Mouse (Mus musculus): Measurements from ENCODE around the gene Arhgap45.

Gene Arhgap45

GRCm38 (mm10) chr10:80016511-80016910, at the start of gene Arhgap45:
Gene Arhgap45 (plus strand): TSS chr10:80016653.
- in situ Hi-C loops (cut with MboI, MseI), result no loop called here

DNA sequence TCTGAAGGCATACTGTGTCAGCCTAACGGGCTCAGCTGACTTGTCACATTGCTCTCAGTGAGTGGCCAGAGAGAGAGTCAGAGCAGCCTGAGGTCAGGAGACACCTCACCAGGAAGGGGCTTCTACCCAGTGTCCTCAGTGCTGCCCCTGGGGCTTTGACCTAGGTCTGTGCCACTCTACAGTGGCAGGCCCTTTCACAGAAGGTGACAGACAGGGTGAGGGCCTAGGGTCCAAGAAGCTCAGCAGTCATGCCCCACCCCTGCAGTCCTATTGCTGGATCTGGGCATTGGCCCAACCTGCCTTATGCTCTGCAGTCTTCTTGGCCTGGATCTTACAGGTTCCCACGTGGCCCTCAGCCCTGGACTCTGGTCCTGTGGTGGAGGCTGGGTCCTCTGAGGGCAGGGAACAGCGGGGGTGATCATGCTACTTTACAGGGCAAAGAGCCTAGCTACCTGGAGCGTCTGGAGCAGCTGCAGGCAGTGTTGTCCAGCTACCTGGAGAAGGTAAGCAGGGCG, 49.5 kb upstream of the Arhgap45 start:
- in situ Hi-C loops (cut with MboI, MseI), result no loop called here

GRCm38 (mm10) chr10:79968181-79968580, 48.3 kb upstream of the Arhgap45 start:
- in situ Hi-C loops (cut with MboI, MseI), result no loop called here

- in situ Hi-C loops (cut with MboI, MseI), result no loop called here
Measured at GRCm38 (mm10) chr10:79969124-79969568, 47.3 kb upstream of the Arhgap45 start.

DNA sequence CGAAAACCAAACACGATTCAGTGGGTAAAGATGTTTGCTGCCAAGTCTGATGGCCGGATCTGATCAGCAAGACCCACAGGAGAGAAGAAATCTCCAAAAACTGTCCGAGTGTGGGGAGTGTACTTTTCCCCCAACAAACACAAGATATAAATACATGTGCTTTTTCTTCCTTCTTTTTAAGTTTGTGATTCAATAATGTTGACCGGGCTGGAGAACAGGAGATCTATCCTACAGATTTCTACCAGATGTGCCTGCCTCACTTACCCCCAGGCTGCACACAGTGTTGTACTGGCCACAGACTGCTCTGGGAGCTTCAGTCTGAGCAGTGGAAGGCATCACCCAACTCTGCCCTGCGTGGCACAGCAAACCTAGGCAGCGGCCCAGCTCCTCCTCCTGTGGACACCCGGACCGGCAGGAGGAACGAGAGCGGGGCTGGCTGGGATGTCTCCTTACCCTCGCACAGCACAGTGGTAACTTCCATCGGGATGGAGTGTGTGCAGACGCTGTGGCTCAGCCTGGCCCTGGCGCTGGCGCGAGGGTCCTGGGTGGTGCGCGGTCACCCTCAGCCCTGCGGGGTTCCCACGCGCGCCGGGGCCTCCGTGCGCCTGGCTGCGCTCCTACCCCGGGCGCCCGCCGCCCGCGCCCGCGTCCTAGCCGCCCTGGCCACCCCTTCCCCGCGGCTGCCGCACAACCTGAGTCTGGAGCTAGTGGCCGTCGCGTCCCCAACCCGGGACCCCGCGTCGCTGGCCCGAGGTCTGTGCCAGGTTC, 45.9 kb upstream of the Arhgap45 start, which contains the start of gene Grin3b:
TSS of gene Grin3b (plus strand) at position 301 of the 768 bp plus-strand sequence.
- in situ Hi-C loops (cut with MboI, MseI), result no loop called here

DNA sequence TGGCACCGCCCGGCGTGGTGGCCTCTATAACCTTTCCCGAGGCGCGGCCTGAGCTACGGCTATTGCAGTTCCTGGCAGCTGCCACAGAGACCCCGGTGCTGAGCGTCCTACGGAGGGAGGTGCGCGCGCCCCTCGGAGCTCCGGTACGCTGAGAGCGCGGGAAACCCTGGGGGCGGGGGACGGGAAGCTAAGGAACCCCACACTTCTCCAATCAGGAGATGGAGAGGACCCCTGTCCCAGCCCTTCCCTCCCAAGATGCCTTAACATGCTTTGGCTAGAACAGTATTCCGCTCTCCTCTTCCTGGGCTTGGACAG, 45.3 kb upstream of the Arhgap45 start:
- in situ Hi-C loops (cut with MboI, MseI), result no loop called here

- in situ Hi-C loops (cut with MboI, MseI), result no loop called here
Measured at GRCm38 (mm10) chr10:79972831-79973230, 43.6 kb upstream of the Arhgap45 start.

DNA sequence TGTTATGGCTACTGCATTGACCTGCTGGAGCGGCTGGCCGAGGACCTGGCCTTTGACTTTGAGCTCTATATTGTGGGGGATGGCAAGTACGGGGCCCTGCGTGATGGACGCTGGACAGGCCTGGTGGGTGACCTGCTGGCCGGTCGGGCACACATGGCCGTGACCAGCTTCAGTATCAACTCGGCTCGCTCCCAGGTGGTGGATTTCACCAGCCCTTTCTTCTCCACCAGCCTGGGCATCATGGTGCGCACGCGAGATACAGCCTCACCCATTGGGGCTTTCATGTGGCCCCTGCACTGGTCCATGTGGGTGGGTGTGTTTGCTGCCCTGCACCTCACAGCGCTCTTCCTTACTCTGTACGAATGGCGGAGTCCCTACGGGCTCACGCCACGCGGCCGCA, 42.4 kb upstream of the Arhgap45 start:
- in situ Hi-C loops (cut with MboI, MseI), result no loop called here

DNA sequence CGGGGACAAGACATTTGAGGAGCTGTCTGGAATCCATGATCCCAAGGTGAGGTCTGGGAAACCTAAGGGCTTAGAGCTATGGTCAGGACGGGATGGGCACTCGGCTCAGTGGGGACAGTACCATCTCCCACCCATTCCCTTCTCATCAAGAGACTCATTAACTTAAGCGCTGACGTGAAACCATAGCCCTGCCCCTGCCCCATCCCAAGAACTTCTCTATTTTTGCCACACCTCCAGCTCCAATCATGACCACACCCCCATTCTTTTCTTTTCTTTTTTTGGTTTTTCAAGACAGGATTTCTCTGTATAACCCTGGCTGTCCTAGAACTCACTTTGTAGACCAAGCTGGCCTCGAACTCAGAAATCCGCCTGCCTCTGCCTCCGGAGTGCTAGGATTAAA, 41.8 kb upstream of the Arhgap45 start:
- in situ Hi-C loops (cut with MboI, MseI), result no loop called here

- in situ Hi-C loops (cut with MboI, MseI), result no loop called here
Measured at GRCm38 (mm10) chr10:79976071-79976721, 40.3 kb upstream of the Arhgap45 start.

DNA sequence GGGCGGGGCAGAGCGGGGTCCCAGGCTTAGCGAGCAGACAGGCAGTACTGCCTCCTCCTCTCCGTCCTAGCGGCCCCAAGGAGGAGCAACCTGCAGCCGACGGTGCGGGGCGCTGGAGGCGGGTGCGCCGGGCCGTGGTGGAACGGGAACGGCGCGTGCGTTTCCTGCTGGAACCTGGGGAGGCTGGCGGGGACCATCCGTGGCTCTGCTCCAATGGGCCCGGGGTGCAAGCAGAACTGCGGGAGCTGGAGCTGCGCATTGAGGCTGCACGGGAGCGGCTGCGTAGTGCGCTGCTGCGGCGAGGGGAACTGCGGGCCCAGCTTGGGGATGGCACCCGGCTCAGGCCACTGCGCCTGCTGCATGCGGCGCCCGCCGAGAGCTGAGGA, 39.7 kb upstream of the Arhgap45 start:
- in situ Hi-C loops (cut with MboI, MseI), result no loop called here

- in situ Hi-C loops (cut with MboI, MseI), result no loop called here
Measured at GRCm38 (mm10) chr10:79977324-79977723, 39.1 kb upstream of the Arhgap45 start.

GRCm38 (mm10) chr10:79978061-79978460, 38.4 kb upstream of the Arhgap45 start:
- in situ Hi-C loops (cut with MboI, MseI), result no loop called here

DNA sequence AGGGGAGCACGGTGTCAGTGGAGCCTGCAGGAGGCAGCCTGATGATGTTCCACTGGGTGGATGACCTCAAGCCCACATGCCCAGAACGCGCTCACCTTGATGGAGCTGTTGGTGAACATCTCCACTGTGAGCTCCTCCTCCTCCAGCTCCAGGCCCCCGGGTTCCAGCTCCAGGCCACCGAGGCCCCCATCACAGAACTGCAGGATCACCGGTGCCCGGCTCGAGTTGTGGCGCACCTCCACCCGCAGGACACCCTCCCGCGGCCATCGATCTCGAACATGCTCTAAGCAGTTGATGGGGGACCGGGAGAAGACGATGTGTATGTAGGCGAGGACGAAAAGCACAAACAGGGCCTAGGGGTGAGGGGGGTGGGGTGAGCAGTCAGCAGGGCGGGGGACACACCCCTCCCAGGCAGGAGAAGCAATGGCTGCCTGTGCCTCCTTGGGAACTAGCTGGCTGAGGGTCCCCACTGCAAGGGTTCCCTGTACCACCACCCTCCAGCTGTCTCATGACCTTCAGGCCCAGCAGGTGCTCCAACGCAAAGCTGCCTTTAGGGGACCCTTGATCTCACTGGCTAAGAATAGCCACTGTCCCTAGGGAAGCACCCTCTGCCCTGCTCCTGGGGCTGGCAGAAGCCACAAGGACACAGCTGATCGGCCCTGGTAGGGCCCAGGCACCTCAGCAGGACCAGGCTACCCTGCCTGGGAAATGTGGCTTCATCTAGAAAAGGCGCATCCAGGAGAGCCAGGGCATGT, 36.9 kb upstream of the Arhgap45 start:
- in situ Hi-C loops (cut with MboI, MseI), result loop anchor here in 1 of 2 experiments (10.0 kb wide), 1 partner anchor 165 kb away; the partner anchor contains the start of genes Cbarp and Midn

- in situ Hi-C loops (cut with MboI, MseI), result loop anchor here in 1 of 2 experiments (10.0 kb wide), 1 partner anchor 162 kb away; the partner anchor contains the start of genes Cbarp and Midn
Measured at GRCm38 (mm10) chr10:79983205-79983604, 33.2 kb upstream of the Arhgap45 start.

DNA sequence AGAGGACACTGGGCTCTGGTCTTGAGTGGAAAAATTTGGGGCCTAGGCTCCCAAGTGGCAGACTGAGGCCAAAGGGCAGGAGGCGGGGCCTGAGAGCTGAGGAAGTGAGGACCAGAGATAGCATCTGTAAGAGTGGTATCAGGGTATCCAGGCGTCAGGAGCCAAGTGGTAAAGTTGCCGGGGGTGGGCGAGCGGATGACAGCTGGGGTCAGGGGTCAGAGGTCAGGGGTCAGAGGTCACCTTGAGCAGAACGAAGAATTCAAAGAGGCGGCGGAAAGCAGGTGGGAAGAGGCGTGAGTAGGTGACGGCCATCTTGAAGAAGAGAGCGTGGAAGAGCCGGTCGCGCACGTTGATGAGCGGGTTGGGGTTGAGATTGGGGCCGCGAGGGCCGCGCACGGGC, 32.8 kb upstream of the Arhgap45 start:
- in situ Hi-C loops (cut with MboI, MseI), result loop anchor here in 1 of 2 experiments (10.0 kb wide), 1 partner anchor 161 kb away; the partner anchor contains the start of genes Cbarp and Midn

DNA sequence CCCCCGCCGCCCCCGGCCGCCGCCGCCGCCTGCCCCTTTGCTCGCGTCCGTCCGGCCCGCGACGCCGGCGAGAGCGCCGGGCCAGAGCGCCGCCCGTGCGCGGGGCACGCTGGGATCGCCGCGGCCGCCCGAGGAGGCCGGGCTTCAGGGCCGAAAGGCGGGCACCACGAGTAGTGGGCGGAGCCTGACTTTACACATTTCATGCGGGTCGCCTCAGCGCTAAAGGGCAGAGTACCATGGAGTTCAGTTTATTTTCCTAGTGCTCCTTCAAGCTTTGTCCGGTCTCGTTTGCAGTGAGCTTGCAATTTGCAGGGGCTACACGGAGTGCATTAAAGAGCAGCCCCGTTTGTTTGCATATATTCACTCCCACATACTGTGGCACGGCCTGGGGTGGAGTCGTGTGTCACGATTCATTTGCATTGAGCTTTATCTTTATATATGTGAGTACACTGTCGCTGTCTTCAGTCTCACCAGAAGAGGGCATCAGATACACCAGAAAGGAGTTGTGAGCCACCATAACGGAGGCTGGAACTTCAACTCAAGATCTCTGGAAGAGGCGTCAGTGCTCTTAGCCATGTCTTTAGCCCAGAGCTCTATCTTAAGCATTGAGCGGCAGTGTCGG, 32.1 kb upstream of the Arhgap45 start, which contains the start of gene Tmem259:
TSS of gene Tmem259 (minus strand) at position 136 of the 622 bp plus-strand sequence.
- in situ Hi-C loops (cut with MboI, MseI), result loop anchor here in 1 of 2 experiments (10.0 kb wide), 1 partner anchor 160 kb away; the partner anchor contains the start of genes Cbarp and Midn

DNA sequence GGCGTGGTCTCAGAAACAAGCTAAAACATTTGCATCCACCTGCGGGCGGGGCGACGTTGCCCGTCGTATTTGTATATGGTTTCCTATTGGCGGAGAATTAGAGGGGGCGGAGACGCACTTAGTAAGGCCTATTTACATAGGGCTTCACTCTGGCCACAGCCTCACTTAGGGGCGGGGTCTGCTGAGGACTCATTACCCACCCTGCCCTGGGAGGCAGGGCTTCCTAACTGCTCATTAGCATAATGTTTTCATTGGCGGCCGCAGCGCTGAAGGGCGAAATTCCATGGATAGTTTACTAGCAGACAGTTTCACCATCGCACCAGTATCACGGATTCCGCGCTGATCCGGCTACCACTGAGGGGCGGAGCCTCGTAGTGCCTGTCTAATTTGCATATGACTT, 31.6 kb upstream of the Arhgap45 start:
- in situ Hi-C loops (cut with MboI, MseI), result loop anchor here in 1 of 2 experiments (5.0 to 10.0 kb wide), 3 partner anchors 47 to 160 kb away; partner anchors contain the start of genes Cbarp, Midn and Stk11

DNA sequence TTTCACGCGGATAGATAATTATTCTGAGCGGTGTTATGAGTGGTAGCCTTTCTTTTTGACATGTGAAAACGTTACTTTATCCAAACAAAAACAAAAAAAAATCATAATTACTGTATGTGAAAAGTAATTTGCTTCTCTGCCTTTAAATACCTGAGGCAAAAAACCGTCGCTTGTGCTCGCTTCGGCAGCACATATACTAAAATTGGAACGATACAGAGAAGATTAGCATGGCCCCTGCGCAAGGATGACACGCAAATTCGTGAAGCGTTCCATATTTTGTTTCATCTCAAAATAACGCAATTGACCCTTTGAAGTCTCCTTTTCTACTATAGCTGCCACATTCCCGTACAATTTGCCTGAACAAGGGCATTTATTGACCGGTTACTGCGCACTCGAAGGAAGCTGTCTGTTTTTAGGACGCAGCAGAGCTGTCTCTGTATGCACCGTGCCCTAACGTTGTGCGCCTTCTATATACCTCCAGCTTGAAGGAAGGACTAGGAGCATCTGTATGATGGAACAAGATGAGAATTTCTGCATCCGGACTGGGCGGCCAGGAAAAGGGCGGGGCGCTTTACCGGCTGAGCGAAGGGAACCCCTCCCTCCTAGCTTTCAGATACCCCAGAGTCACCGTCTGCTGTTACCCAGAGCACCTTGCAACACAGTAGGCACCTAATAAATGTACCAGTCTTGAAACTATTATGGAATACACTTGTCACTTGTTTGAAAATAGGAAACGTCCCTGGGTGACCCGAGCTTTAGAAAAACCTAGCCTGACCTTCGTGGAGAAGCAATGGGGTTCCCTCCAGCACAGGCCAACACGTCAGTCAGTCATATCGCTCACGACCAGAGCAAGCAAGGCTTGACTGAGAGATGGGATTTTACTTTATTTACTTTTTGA, 30.9 kb upstream of the Arhgap45 start:
- in situ Hi-C loops (cut with MboI, MseI), result loop anchor here in 1 of 2 experiments (5.0 to 10.0 kb wide), 3 partner anchors 47 to 159 kb away; partner anchors contain the start of genes Cbarp, Midn and Stk11
